Mouse (Mus musculus) thymus, postnatal 36 days (tissue): ENCODE measurements around the gene Isg20l2.

ENCODE experiments used
- DNase-seq, 2 experiments: peaks; one replicate each; pipeline ENCODE4 v3.0.0; 2022; ENCODE audit warnings: mixed read lengths in 2 of 2

The Isg20l2 gene

GRCm38 (mm10) chr3:87913491-87913890 is 16.6 kb upstream of the Isg20l2 start:
- DNase-seq, result no peak

- DNase-seq, result no peak
Observed at GRCm38 (mm10) chr3:87913891-87914290, 16.2 kb upstream of the Isg20l2 start.

- no peak for DNase-seq
Observed at GRCm38 (mm10) chr3:87916990-87917389, 13.1 kb upstream of the Isg20l2 start.

- DNase-seq, result no peak
Observed at GRCm38 (mm10) chr3:87918551-87918950, 11.6 kb upstream of the Isg20l2 start.

GRCm38 (mm10) chr3:87919336-87920108 is 10.6 kb upstream of the Isg20l2 start, which contains the start of gene Mrpl24:
Gene Mrpl24, plus strand, starts transcription at chr3:87919506.
- DNase-seq, result peak; percentile 54 to 63

- no peak for DNase-seq
Observed at GRCm38 (mm10) chr3:87920270-87920943, 9.7 kb upstream of the Isg20l2 start.

GRCm38 (mm10) chr3:87924996-87925395 is 5.1 kb upstream of the Isg20l2 start:
- no peak for DNase-seq

GRCm38 (mm10) chr3:87927452-87927851 is 2.7 kb upstream of the Isg20l2 start:
- DNase-seq, result no peak

- DNase-seq, result no peak
Observed at GRCm38 (mm10) chr3:87929341-87930077, 605 bp upstream of the Isg20l2 start.

- no peak for DNase-seq
Observed at GRCm38 (mm10) chr3:87934026-87934425, 3.9 kb downstream of the Isg20l2 start.

- DNase-seq, result no peak
Observed at GRCm38 (mm10) chr3:87934501-87934900, 4.4 kb downstream of the Isg20l2 start.

- DNase-seq, result no peak
Observed at GRCm38 (mm10) chr3:87935201-87935600, 5.1 kb downstream of the Isg20l2 start.

GRCm38 (mm10) chr3:87935776-87936175 is 5.7 kb downstream of the Isg20l2 start:
- DNase-seq, result peak; percentile 59 to 61

GRCm38 (mm10) chr3:87940611-87941010 is 10.5 kb downstream of the Isg20l2 start:
- DNase-seq, result no peak

GRCm38 (mm10) chr3:87942471-87942870 is 12.4 kb downstream of the Isg20l2 start:
- no peak for DNase-seq

GRCm38 (mm10) chr3:87943586-87943985 is 13.5 kb downstream of the Isg20l2 start:
- no peak for DNase-seq

- DNase-seq, result no peak
Observed at GRCm38 (mm10) chr3:87944838-87945600, 14.9 kb downstream of the Isg20l2 start.

- DNase-seq, result no peak
Observed at GRCm38 (mm10) chr3:87945781-87946540, 15.8 kb downstream of the Isg20l2 start.

GRCm38 (mm10) chr3:87946541-87946860 is 16.4 kb downstream of the Isg20l2 start:
- DNase-seq, result no peak

- DNase-seq, result no peak
Observed at GRCm38 (mm10) chr3:87947056-87947810, 17.1 kb downstream of the Isg20l2 start.

GRCm38 (mm10) chr3:87947811-87948199 is 17.7 kb downstream of the Isg20l2 start:
- no peak for DNase-seq
